Mouse (Mus musculus) MEL (cell line): ENCODE measurements at regions not wholly inside any gene's neighbourhood (a gene's known extent, or its start where the extent isn't known, plus 50 kb on each side); places are given as distances from the start of the nearest gene placed in this dataset.

ENCODE experiments used
- DNase-seq: peaks from one replicate; pipeline ENCODE4 v3.0.0; 2011; ENCODE audit warnings: low read depth, low spot score
- H3K27ac ChIP-seq: 2 replicates; pipeline ENCODE4 v1.5.1; 2012; ENCODE audit warnings: low read depth, mild to moderate bottlenecking, control low read depth, low read length, moderate library complexity; ENCODE audit not compliant: control insufficient read depth
- H3K27me3 ChIP-seq, 2 experiments: fragments of 150-350 bp in 1 of 2; sonication (generic) in 1 of 2; 2 replicates each; pipeline ENCODE4 v1.6.1; 2012; ENCODE audit warnings: low read length in 2 of 2, mild to moderate bottlenecking in 2 of 2, improper control_type of control experiment in 1 of 2, moderate library complexity in 1 of 2; ENCODE audit not compliant: insufficient read depth in 2 of 2, control insufficient read depth in 1 of 2
- H3K36me3 ChIP-seq, 2 experiments: 2 replicates each; pipeline ENCODE4 v1.6.1; 2012 to 2014; ENCODE audit warnings: low read length in 2 of 2, improper control_type of control experiment in 1 of 2, inconsistent platforms in 1 of 2, mild to moderate bottlenecking in 1 of 2; ENCODE audit not compliant: insufficient read depth in 2 of 2, control insufficient read depth in 1 of 2
- H3K4me1 ChIP-seq, 2 experiments: fragments of 150-350 bp in 1 of 2; sonication (generic) in 1 of 2; 2 replicates each; pipeline ENCODE4 v1.6.1; 2012; ENCODE audit warnings: low read length in 2 of 2, improper control_type of control experiment in 1 of 2, mild to moderate bottlenecking in 1 of 2; ENCODE audit not compliant: insufficient read depth in 2 of 2, control insufficient read depth in 1 of 2
- H3K4me3 ChIP-seq, 2 experiments: fragments of 150-350 bp in 1 of 2; sonication (generic) in 1 of 2; 2 replicates each; pipeline ENCODE4 v1.5.1; 2012; ENCODE audit warnings: low read depth in 2 of 2, low read length in 2 of 2, mild to moderate bottlenecking in 2 of 2, moderate library complexity in 2 of 2, control low read depth in 1 of 2, improper control_type of control experiment in 1 of 2; ENCODE audit not compliant: control insufficient read depth in 1 of 2, insufficient read depth in 1 of 2
- H3K79me2 ChIP-seq: 2 replicates; pipeline ENCODE4 v1.6.1; 2012; ENCODE audit warnings: mild to moderate bottlenecking, low read length, moderate library complexity; ENCODE audit not compliant: control insufficient read depth, poor library complexity, insufficient read depth
- H3K9ac ChIP-seq: 2 replicates; pipeline ENCODE4 v1.6.1; 2012; ENCODE audit warnings: low read depth, mild to moderate bottlenecking, control low read depth, low read length, moderate library complexity; ENCODE audit not compliant: control insufficient read depth, poor library complexity, severe bottlenecking
- H3K9me3 ChIP-seq: fragments of 150-350 bp; sonication (generic); replicated peaks from 2 replicates; pipeline ENCODE4 v1.6.1; 2012; ENCODE audit warnings: mild to moderate bottlenecking, low read length, improper control_type of control experiment, moderate library complexity; ENCODE audit not compliant: insufficient read depth
- CHD1 ChIP-seq: IDR thresholded peaks from 2 replicates; pipeline ENCODE4 v1.6.1; 2012; ENCODE audit warnings: low read depth, mild to moderate bottlenecking, inconsistent platforms, low read length, improper control_type of control experiment
- CHD2 ChIP-seq: IDR thresholded peaks from 2 replicates; pipeline ENCODE4 v1.6.1; 2011; ENCODE audit warnings: low read length, improper control_type of control experiment
- JUND ChIP-seq: IDR thresholded peaks from 2 replicates; pipeline ENCODE4 v1.6.1; 2011; ENCODE audit warnings: low read depth, mild to moderate bottlenecking, improper control_type of control experiment, low read length
- MAFK ChIP-seq: IDR thresholded peaks from 2 replicates; pipeline ENCODE4 v1.6.1; 2011; ENCODE audit warnings: low read depth, mild to moderate bottlenecking, low read length, improper control_type of control experiment, borderline replicate concordance
- MAZ ChIP-seq: IDR thresholded peaks from 2 replicates; pipeline ENCODE4 v1.6.1; 2012; ENCODE audit warnings: low read depth, mild to moderate bottlenecking, inconsistent platforms, low read length, improper control_type of control experiment
- NELFE ChIP-seq: IDR thresholded peaks from 2 replicates; pipeline ENCODE4 v1.6.1; 2011; ENCODE audit warnings: low read depth, low read length, improper control_type of control experiment
- SIN3A ChIP-seq: IDR thresholded peaks from 2 replicates; pipeline ENCODE4 v1.6.1; 2012; ENCODE audit warnings: low read length, improper control_type of control experiment, inconsistent platforms
- USF2 ChIP-seq, 2 experiments: IDR thresholded peaks; 2 replicates each; pipeline ENCODE4 v1.6.1; 2011 to 2012; ENCODE audit warnings: improper control_type of control experiment in 2 of 2, low read length in 2 of 2, borderline replicate concordance in 1 of 2, inconsistent platforms in 1 of 2, low read depth in 1 of 2, mild to moderate bottlenecking in 1 of 2; ENCODE audit not compliant: insufficient read depth in 1 of 2
- ZKSCAN1 ChIP-seq: IDR thresholded peaks from 2 replicates; pipeline ENCODE4 v1.6.1; 2012; ENCODE audit warnings: low read depth, mild to moderate bottlenecking, inconsistent platforms, low read length, improper control_type of control experiment, moderate library complexity
- ZMIZ1 ChIP-seq: IDR thresholded peaks from 2 replicates; pipeline ENCODE4 v1.6.1; 2012; ENCODE audit warnings: low read depth, mild to moderate bottlenecking, inconsistent platforms, low read length, improper control_type of control experiment, moderate library complexity

DNA sequence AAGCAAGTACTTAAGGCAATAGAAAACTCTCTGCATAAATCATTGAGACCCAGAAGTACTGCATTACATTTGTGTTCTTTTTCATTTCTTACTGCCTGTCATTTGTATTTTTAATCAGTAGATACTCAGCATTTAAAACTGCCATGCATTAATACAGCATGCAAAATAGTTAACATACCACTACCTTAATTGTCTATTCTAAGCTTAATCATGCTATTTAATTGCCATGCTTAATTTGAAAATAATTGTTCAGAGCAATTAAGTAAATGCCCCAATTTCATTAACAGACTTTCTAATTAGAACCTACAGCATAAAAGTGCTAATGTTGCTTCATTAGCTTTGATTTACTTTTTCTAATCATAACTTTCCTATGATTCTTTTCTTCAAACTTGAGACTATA lies 359.3 kb upstream of the Cdh12 start:
- H3K79me2 ChIP-seq: no peaks in the 10 kb centered on the region

DNA sequence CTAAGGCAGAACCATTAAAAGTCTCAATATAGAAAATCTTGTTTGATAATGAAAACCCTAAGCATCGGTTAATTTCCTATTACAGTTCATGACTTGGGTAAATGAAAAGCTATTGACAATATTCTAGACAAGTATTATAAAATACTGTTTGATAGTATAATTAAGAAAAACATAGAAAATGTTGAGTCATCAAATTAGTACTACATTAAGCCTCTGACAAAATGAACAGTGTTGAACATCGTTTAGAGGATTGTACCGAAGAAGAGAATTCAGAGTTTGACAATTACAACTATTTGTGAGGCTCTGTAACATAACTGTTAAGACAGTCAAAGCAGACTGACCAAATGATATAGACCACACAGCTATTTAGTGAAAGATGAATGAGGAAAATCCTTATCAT lies 358.5 kb upstream of the Cdh12 start:
- Histone ChIP-seq H3K4me3 (no peak overlapping the region), H3K4me1 (peaks cover 2 to 6% of the 10 kb centered on the region in 2 experiments; a peak in 3 of 4 replicates), H3K9ac (no peak overlapping the region), H3K27ac (no peak overlapping the region), H3K79me2 (no peaks in the 10 kb centered on the region), H3K27me3 (no peaks in the 10 kb centered on the region), H3K9me3 (no peaks in the 10 kb centered on the region), H3K36me3 (peaks cover 0 to 6% of the 10 kb centered on the region in 2 experiments; a peak in 1 of 4 replicates)
- no peak for DNase-seq
- no peak for TF ChIP-seq ZKSCAN1
- peak; percentile 71; the same call in 1 of the 2 replicates for TF ChIP-seq MAFK

More for the DNA sequence above, 359.3 kb upstream of the Cdh12 start:
- Histone ChIP-seq H3K4me3 (no peak overlapping the region), H3K36me3 (peaks cover 0 to 9% of the 10 kb centered on the region in 2 experiments; a peak in 1 of 4 replicates), H3K27ac (no peak overlapping the region), H3K4me1 (peaks cover 2 to 6% of the 10 kb centered on the region in 2 experiments; a peak in 3 of 4 replicates), H3K9me3 (no peaks in the 10 kb centered on the region), H3K9ac (no peak overlapping the region), H3K27me3 (no peaks in the 10 kb centered on the region)
- DNase-seq: no peak
- TF ChIP-seq SIN3A (no peak), CHD1 (no peak), CHD2 (no peak), MAZ (no peak)

DNA sequence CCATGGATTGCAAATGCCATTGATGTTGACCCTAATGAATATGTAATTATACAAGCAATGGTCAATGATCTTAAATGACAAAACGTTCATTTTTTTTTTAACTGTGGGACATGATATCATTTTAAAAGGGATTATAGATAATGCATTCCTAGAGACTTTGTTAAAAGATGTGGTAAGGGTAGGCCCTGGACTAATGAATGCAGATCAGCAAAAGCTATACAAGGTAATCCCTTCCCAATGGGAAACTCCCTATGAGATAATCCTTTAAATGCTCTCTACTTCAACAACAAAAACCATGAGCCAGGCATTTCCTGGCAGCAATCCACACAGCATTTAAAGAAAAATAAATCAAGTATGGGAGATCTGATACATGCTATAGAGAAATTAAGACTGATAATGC lies 353.3 kb upstream of the Cdh12 start:
- H3K27ac ChIP-seq: no peak overlapping the region
- H3K9me3 ChIP-seq: no peaks in the 10 kb centered on the region
- H3K4me3 ChIP-seq: no peak overlapping the region
- DNase-seq: no peak
- no peaks in the 10 kb centered on the region for H3K36me3 ChIP-seq
- TF ChIP-seq CHD1: no peak
- no peak for TF ChIP-seq JUND
- no peak for TF ChIP-seq USF2 (IDR thresholded peaks at IDR 0.05; ENCODE audit: borderline replicate concordance in 1 of 2, insufficient read depth in 1 of 2, low read depth in 1 of 2, low read length in 2 of 2)
- TF ChIP-seq MAFK: no peak
- no peak for TF ChIP-seq ZMIZ1
- no peak for TF ChIP-seq NELFE
- no peaks in the 10 kb centered on the region for H3K79me2 ChIP-seq
- H3K9ac ChIP-seq: no peak overlapping the region
- no peaks in the 10 kb centered on the region for H3K27me3 ChIP-seq
- H3K4me1 ChIP-seq: no peaks in the 10 kb centered on the region
